Mouse (Mus musculus): ENCODE results near the gene Gm4791.

- TF ChIP-seq CTCF (IDR thresholded peaks at IDR 0.05; ENCODE audit: control insufficient read depth, insufficient read depth, insufficient read length) (no peak), MYOD1 (IDR thresholded peaks at IDR 0.05; ENCODE audit: control insufficient read depth, insufficient read length, low read depth) (no peak), MYOG (IDR thresholded peaks at IDR 0.05; ENCODE audit: control insufficient read depth, extremely low read depth, insufficient read length) (no peak), CEBPB (IDR thresholded peaks at IDR 0.05; ENCODE audit: low read depth) (no peak), MAX (IDR thresholded peaks at IDR 0.05) (no peak), USF1 (IDR thresholded peaks at IDR 0.05; ENCODE audit: low read depth) (no peak), FOSL1 (IDR thresholded peaks at IDR 0.05; ENCODE audit: insufficient read depth, low read length, poor library complexity, severe bottlenecking) (no peak)
Observed at GRCm38 (mm10) chr9:46957420-46957950, 41.1 kb upstream of the Gm4791 start.
